Mouse (Mus musculus) C2C12 (cell line): ENCODE measurements around the gene Grk6. TPM values are rescaled to one million over a fixed set of nuclear protein-coding genes. Genes with fewer than 3 reads are reported as not detected.

Experiments
- H3K27me3 ChIP-seq: one replicate; pipeline ENCODE4 v1.6.1; 2011; ENCODE audit not compliant: control insufficient read depth, insufficient read depth, insufficient read length
- H3K36me3 ChIP-seq: one replicate; pipeline ENCODE4 v1.6.1; 2011; ENCODE audit not compliant: control insufficient read depth, insufficient read depth
- H3K4me3 ChIP-seq: one replicate; pipeline ENCODE4 v1.5.1; 2011; ENCODE audit warnings: mild to moderate bottlenecking, control low read depth; ENCODE audit not compliant: poor library complexity, insufficient read depth, severe bottlenecking
- H3K79me2 ChIP-seq: one replicate; pipeline ENCODE4 v1.6.1; 2011; ENCODE audit not compliant: control insufficient read depth, insufficient read depth
- H3K79me3 ChIP-seq: one replicate; pipeline ENCODE4 v1.6.1; 2011; ENCODE audit warnings: low read depth, control low read depth
- H3ac ChIP-seq: one replicate; pipeline ENCODE3; 2011; ENCODE audit warnings: low read depth; ENCODE audit not compliant: control insufficient read depth, insufficient read length
- CEBPB ChIP-seq: IDR thresholded peaks from one replicate; pipeline ENCODE4 v1.6.1; 2011; ENCODE audit warnings: low read depth, mild to moderate bottlenecking, control low read depth, moderate library complexity
- CTCF ChIP-seq: IDR thresholded peaks from one replicate; pipeline ENCODE4 v1.5.1; 2011; ENCODE audit not compliant: control insufficient read depth, insufficient read depth, insufficient read length
- FOSL1 ChIP-seq: IDR thresholded peaks from one replicate; pipeline ENCODE4 v1.8.0; 2011; ENCODE audit warnings: mild to moderate bottlenecking, low read length; ENCODE audit not compliant: poor library complexity, insufficient read depth, severe bottlenecking
- MAX ChIP-seq: IDR thresholded peaks from one replicate; pipeline ENCODE4 v1.6.1; 2011; ENCODE audit warnings: mild to moderate bottlenecking, control low read depth
- MYOD1 ChIP-seq: IDR thresholded peaks from one replicate; pipeline ENCODE4 v1.6.1; 2011; ENCODE audit warnings: low read depth; ENCODE audit not compliant: control insufficient read depth, insufficient read length
- MYOG ChIP-seq: IDR thresholded peaks from one replicate; pipeline ENCODE4 v1.6.1; 2011; ENCODE audit not compliant: control insufficient read depth, insufficient read length; ENCODE audit errors: extremely low read depth
- USF1 ChIP-seq: IDR thresholded peaks from one replicate; pipeline ENCODE4 v1.6.1; 2011; ENCODE audit warnings: low read depth, mild to moderate bottlenecking, control low read depth, moderate library complexity
- polyA plus RNA-seq: library from polyadenylated mRNA; unstranded; fragments of >200 nt; fragmentation: generic; extraction: Trizol; gene quantifications from one replicate; pipeline ENCODE4 v1.2.1, GENCODE M21; 2012; ENCODE audit warnings: missing spikeins

The Grk6 gene
- polyA plus RNA-seq, 1 experiment = 81.9 TPM

- H3ac ChIP-seq = no peak overlapping the region
- H3K79me3 ChIP-seq = no peaks in the 10 kb centered on the region
- H3K27me3 ChIP-seq = peaks cover 13% of the 10 kb centered on the region
- no peaks in the 10 kb centered on the region for H3K79me2 ChIP-seq
- no peaks in the 10 kb centered on the region for H3K36me3 ChIP-seq
- TF ChIP-seq MYOG (no peak), USF1 (no peak), MAX (no peak), CEBPB (no peak), FOSL1 (no peak), CTCF (no peak), MYOD1 (no peak)
- H3K4me3 ChIP-seq = no peak overlapping the region
Observed at GRCm38 (mm10) chr13:55411826-55412225, 33.0 kb upstream of the Grk6 start.

GRCm38 (mm10) chr13:55412643-55413307, 32.1 kb upstream of the Grk6 start:
- Histone ChIP-seq H3K79me3 (no peaks in the 10 kb centered on the region), H3K27me3 (peaks cover 13% of the 10 kb centered on the region), H3K79me2 (no peaks in the 10 kb centered on the region), H3ac (no peak overlapping the region), H3K4me3 (no peak overlapping the region), H3K36me3 (no peaks in the 10 kb centered on the region)
- no peak for TF ChIP-seq CTCF

GRCm38 (mm10) chr13:55413333-55413732, 31.5 kb upstream of the Grk6 start:
- H3K79me3 ChIP-seq = no peaks in the 10 kb centered on the region
- H3K79me2 ChIP-seq = no peaks in the 10 kb centered on the region
- no peaks in the 10 kb centered on the region for H3K36me3 ChIP-seq
- H3K4me3 ChIP-seq = no peak overlapping the region
- TF ChIP-seq USF1 (no peak), CEBPB (no peak), MAX (no peak), MYOD1 (no peak), FOSL1 (no peak), MYOG (no peak), CTCF (no peak)
- H3ac ChIP-seq = no peak overlapping the region
- H3K27me3 ChIP-seq = peaks cover 10% of the 10 kb centered on the region

GRCm38 (mm10) chr13:55414743-55415380, 30.0 kb upstream of the Grk6 start, which contains the start of gene Pfn3:
TSS of gene Pfn3 (minus strand) at chr13:55415232.
- Histone ChIP-seq H3K4me3 (no peak within 1 kb of the TSS), H3K79me2 (no peaks in the 10 kb centered on the region), H3ac (no peak within 1 kb of the TSS), H3K36me3 (no peaks in the 10 kb centered on the region), H3K79me3 (no peaks in the 10 kb centered on the region), H3K27me3 (peaks cover 9% of the 10 kb centered on the region)
- TF ChIP-seq MYOD1 = no peak
- no peak for TF ChIP-seq CEBPB
- no peak for TF ChIP-seq USF1
- no peak for TF ChIP-seq MYOG
- no peak for TF ChIP-seq MAX
- no peak for TF ChIP-seq CTCF
- no peak for TF ChIP-seq FOSL1

- no peak overlapping the region for H3ac ChIP-seq
- peaks cover 25% of the 10 kb centered on the region for H3K27me3 ChIP-seq
Observed at GRCm38 (mm10) chr13:55418004-55418403, 26.9 kb upstream of the Grk6 start.

GRCm38 (mm10) chr13:55419142-55419541, 25.7 kb upstream of the Grk6 start:
- Histone ChIP-seq H3K36me3 (no peaks in the 10 kb centered on the region), H3K79me3 (no peaks in the 10 kb centered on the region), H3K27me3 (peaks cover 25% of the 10 kb centered on the region), H3ac (no peak overlapping the region), H3K79me2 (no peaks in the 10 kb centered on the region), H3K4me3 (no peak overlapping the region)
- TF ChIP-seq CEBPB = no peak
- TF ChIP-seq MAX = no peak
- no peak for TF ChIP-seq USF1
- no peak for TF ChIP-seq MYOG
- TF ChIP-seq CTCF = no peak
- no peak for TF ChIP-seq FOSL1
- TF ChIP-seq MYOD1 = no peak

More at GRCm38 (mm10) chr13:55418004-55418403, 26.9 kb upstream of the Grk6 start:
- no peak overlapping the region for H3K4me3 ChIP-seq
- no peak for TF ChIP-seq MYOD1
- no peak for TF ChIP-seq FOSL1
- peak; percentile 95 for TF ChIP-seq CEBPB
- peak; percentile 89 for TF ChIP-seq USF1
- TF ChIP-seq CTCF = peak; percentile 77
- peak; percentile 93 for TF ChIP-seq MAX
- H3K79me3 ChIP-seq = no peaks in the 10 kb centered on the region
- no peaks in the 10 kb centered on the region for H3K79me2 ChIP-seq
- H3K36me3 ChIP-seq = no peaks in the 10 kb centered on the region
